Mouse (Mus musculus): ENCODE data around the gene L3mbtl1.
A peak's percentile ranks its signal among the peaks of the same experiment; 100 is the strongest.
"Not testable (repeated sequence)": the region's sequence is repeated elsewhere in the genome, so short reads cannot be mapped to it uniquely, and the experiment has no call there.

L3mbtl1 gene

GRCm38 (mm10) chr2:162943148-162943846 lies at the start of gene L3mbtl1:
Gene L3mbtl1, plus strand, starts transcription at chr2:162943472.
- peak; percentile 31 to 76 for DNase-seq (ENCODE audit: inconsistent age in 2 of 2, low spot score in 1 of 2)

- not testable (repeated sequence) for DNase-seq (ENCODE audit: inconsistent age in 2 of 2, low spot score in 1 of 2)
These were observed 44.0 kb upstream of the L3mbtl1 start for GRCm38 (mm10) chr2:162899256-162899655.

DNA sequence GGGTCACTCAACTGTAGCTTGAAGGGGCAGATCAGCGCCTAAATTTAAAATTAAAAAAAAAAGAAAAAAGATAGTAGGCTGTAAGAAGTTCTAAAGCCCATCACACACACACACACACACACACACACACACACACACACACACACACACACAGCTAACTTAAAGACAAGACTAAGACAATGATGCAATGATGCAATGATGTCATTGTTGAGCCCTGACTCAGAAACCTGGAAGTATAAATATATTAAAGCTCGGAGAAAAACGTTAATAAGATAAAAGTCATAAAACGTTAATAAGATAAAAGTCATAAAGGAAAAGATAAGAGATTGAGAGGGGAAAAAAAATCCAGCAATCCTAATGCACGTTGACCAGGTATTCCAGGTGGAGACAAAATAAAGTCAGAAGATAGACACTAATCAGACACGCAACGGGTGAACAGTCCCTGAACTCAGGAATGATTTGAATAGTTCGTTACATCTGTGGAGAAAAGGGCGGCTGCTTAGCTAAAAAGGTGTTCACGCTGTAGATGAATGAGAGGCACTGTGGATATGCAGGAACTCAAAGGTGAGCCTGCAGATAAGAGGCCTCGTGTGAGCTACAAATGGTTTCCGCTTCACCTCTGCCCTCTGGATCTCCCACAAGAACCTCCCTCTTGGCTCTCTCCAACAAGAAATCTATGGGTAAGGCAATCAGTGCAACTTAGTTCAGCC lies 43.2 kb upstream of the L3mbtl1 start:
- no peak for DNase-seq (ENCODE audit: inconsistent age in 2 of 2, low spot score in 1 of 2)

GRCm38 (mm10) chr2:162900590-162900916 lies 42.7 kb upstream of the L3mbtl1 start:
- DNase-seq (ENCODE audit: inconsistent age in 2 of 2, low spot score in 1 of 2), result no peak

- DNase-seq (ENCODE audit: inconsistent age in 2 of 2, low spot score in 1 of 2), result no peak
These were observed 37.4 kb upstream of the L3mbtl1 start for GRCm38 (mm10) chr2:162905902-162906301.

GRCm38 (mm10) chr2:162908052-162908491 lies 35.2 kb upstream of the L3mbtl1 start:
- no peak for DNase-seq (ENCODE audit: inconsistent age in 2 of 2, low spot score in 1 of 2)

DNA sequence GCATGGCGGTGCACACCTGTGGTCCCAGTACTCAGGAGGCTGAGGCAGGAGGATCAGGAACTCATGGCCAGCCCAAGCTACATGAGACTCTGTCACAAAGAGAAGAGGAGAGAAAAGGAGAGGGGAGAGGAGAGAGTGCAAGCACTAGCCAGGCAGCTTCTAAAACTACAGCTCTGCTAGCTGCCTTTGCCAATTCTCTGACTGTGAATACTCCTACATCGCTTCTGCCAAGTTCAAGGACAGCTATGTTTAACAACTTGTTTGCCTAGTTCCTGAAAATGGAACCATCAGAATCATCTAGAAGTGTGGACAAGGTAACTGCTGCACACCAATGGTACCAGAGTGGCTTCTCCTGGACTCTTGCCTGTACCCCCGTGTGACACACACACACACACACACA lies 29.2 kb upstream of the L3mbtl1 start:
- no peak for DNase-seq (ENCODE audit: inconsistent age in 2 of 2, low spot score in 1 of 2)

DNA sequence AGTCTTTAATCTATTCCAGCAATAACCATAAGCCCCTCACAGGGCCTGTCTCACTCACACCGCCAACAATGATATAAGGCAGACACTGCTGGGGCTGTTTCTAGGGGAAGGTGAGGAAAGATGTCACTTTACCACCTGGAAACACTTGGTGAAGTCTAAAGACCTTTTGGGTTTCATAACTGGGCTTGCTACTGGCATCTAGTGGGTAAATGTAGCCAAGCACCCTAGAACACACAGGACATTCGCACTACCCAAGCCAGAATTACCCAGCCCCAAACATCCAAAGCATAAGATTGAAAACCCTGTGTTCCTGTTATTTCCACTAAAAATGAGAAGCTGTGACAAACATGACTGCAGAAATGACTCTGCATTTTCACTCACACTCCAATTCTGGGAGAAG lies 28.8 kb upstream of the L3mbtl1 start:
- peak in 1 of 2 experiments; percentile 38 for DNase-seq (ENCODE audit: inconsistent age in 2 of 2, low spot score in 1 of 2)

GRCm38 (mm10) chr2:162919926-162920325 lies 23.3 kb upstream of the L3mbtl1 start:
- DNase-seq (ENCODE audit: inconsistent age in 2 of 2, low spot score in 1 of 2), result peak; percentile 25 to 68

- DNase-seq (ENCODE audit: inconsistent age in 2 of 2, low spot score in 1 of 2), result peak; percentile 42 to 83
These were observed 21.1 kb upstream of the L3mbtl1 start for GRCm38 (mm10) chr2:162922183-162922582.

GRCm38 (mm10) chr2:162922834-162923233 lies 20.4 kb upstream of the L3mbtl1 start:
- DNase-seq (ENCODE audit: inconsistent age in 2 of 2, low spot score in 1 of 2), result no peak

DNA sequence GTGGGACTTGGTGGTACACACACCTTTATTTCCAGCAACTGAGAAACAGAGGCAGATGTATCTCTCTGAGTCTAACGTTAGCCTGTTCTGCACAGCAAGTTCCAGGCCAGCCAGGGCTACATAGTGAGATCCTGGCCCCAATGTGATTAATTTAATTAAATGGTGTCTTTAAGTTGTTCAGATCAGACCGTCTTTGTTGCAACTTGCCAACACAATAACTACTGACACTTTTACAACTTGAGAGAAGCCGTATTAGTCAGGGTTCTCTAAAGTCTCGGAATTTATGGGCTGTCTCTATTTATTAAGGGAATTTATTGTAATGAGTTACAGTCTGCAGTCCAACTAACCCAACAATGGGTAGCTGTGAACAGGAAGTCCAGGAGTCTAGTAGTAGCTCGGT lies 19.1 kb upstream of the L3mbtl1 start:
- DNase-seq (ENCODE audit: inconsistent age in 2 of 2, low spot score in 1 of 2), result no peak

GRCm38 (mm10) chr2:162927918-162928585 lies 15.2 kb upstream of the L3mbtl1 start:
- no peak for DNase-seq (ENCODE audit: inconsistent age in 2 of 2, low spot score in 1 of 2)

DNA sequence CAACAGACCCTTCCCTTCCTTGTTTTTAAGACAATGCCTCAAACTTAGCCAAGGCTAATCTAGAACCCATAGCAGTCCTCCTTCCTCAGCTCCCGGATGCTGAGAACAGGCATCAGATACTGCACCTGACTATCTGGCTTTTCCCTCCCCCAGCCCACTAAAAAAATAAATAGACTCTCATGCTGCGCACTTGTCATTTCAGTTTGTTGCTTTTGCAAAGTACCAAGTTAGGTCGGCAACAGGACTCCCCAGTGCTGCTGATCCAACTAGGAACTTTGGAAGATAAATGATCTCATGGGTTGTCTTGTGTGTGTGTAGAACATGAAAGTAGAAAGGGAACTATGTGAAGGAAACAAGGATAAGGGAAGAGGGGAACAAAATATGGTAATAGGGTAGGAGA lies 13.6 kb upstream of the L3mbtl1 start:
- DNase-seq (ENCODE audit: inconsistent age in 2 of 2, low spot score in 1 of 2), result no peak

GRCm38 (mm10) chr2:162930516-162931122 lies 12.7 kb upstream of the L3mbtl1 start:
- peak in 1 of 2 experiments; percentile 28 for DNase-seq (ENCODE audit: inconsistent age in 2 of 2, low spot score in 1 of 2)

DNA sequence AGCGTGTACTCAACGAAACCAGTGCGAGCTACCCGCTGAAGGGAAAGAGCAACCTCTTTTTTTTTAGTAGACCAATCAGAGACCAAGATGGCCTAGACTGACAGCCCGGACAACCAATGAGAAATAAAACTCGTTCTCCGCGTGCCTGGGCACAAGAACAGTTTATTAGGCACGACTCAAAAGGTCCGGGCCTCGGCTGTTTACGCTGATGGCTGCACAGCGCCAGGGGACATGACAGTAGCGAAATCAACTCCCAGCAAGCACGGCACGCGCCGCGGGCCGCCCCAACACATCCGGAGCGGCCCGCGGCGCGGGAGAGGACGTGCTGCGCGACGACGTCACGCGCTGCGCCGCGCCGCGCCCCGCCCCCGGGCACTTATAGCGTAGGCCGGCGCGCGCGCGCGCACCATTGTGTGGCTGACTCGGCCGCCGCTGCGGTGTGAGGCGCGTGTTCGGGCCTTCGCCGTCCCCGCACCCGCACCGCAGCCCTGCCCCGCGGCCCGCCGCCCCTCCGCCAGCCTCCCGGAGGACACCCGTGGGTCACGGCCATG lies 12.1 kb upstream of the L3mbtl1 start, which contains the start of gene Srsf6:
Srsf6 (plus strand) TSS at position 406 of the 551 bp plus-strand sequence.
- peak; percentile 89 to 97 for DNase-seq (ENCODE audit: inconsistent age in 2 of 2, low spot score in 1 of 2)

- peak; percentile 77 to 91 for DNase-seq (ENCODE audit: inconsistent age in 2 of 2, low spot score in 1 of 2)
These were observed 11.3 kb upstream of the L3mbtl1 start for GRCm38 (mm10) chr2:162931674-162932650.

- peak; percentile 43 to 70 for DNase-seq (ENCODE audit: inconsistent age in 2 of 2, low spot score in 1 of 2)
These were observed 10.6 kb upstream of the L3mbtl1 start for GRCm38 (mm10) chr2:162932706-162933105.

DNA sequence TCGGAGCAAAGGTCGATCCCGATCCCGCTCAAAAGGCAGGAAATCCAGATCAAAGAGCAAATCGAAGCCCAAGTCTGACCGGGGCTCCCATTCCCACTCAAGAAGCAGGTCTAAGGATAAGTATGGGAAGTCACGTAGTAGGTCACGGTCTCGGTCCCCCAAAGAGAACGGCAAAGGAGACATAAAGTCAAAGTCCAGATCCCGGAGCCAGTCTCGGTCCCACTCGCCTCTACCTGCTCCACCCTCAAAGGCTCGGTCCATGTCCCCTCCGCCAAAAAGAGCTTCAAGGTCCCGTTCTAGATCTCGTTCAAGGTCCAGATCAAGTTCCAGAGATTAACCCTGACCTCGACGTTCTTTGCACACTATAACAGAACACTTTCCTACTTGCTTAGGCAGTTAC lies 8.9 kb upstream of the L3mbtl1 start:
- peak in 1 of 2 experiments; percentile 53 for DNase-seq (ENCODE audit: inconsistent age in 2 of 2, low spot score in 1 of 2)

DNA sequence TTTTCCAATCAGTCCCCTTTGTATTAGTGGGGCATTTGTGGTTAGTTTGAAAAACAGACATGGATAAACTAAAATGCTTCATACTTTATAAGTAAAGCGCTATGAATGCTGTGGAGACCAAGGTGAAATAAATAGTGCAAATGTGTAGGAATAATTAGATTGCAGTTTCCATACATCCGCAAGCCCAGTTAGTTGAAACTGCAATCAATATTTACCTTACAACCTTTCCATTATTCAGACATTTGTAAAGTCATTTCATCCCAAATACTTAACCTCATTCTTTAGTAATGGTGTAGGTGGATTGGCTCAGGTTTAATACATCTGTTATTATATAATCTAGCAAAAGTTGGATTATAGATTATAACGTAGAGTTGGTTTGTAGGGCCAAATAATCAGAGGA lies 7.6 kb upstream of the L3mbtl1 start:
- DNase-seq (ENCODE audit: inconsistent age in 2 of 2, low spot score in 1 of 2), result no peak

Measured in adrenal gland, adult (tissue).